Mouse (Mus musculus): ENCODE measurements at regions not wholly inside any gene's neighbourhood (a gene's known extent, or its start where the extent isn't known, plus 50 kb on each side); places are given as distances from the start of the nearest gene placed in this dataset.

DNA sequence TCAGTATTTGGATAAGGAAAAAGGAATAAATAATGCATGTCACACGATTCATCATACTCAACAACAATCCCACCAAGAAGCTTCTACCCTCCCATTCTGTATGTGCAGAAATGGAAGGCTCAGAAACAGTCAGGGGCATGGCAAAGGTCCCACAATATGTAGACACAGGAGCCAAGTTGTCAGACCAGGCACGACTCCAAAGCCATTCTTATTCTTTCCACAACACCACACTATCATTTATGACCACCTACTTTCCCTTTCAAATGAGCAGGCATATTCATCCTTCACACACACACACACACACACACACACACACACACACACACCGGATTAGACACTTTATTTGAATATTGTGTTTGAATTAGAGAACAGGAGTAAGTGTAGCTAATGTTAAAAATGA, 232.0 kb downstream of the Rab28 start:
- 75% methylated on average over 3 of the region's 3 CpGs for WGBS
- no peak overlapping the region for H3K9ac ChIP-seq
- 0 out of 2 replicates have a peak, but pooled peaks have one; percentile 21 for ATAC-seq (ENCODE audit: low FRiP score)

DNA sequence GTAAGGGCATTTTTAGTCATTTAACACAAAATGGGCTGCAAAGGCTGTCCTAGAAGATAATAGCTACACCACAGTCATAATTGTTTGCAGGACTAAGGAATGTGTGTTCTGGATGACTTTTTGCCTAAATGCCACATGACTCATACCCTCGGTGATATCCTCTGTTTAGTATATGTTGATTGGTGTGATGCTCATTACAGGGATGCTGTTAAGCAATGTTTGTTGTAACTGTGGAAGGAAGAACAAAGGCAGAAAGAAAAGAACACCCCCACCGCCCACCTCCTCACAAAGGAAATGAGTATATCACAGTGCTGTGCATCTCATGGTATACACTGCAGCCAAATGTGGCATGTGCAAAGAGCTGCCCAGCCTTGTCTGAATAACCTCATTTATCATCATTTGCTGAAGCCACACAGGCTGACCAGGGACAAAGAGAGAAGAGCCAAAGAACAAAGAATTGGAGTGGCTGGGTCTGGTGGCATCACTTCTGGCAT, 262.4 kb downstream of the Rab28 start:
- no peak overlapping the region for H3K4me2 ChIP-seq
- H3K9ac ChIP-seq, result no peak overlapping the region
- H3K4me3 ChIP-seq, result no peak overlapping the region
- H3K4me1 ChIP-seq (replicated peaks), result no peaks in the 10 kb centered on the region
- H3K27ac ChIP-seq, result no peak overlapping the region
- no peaks in the 10 kb centered on the region for H3K36me3 ChIP-seq
- no peaks in the 10 kb centered on the region for H3K9me3 ChIP-seq
- no peaks in the 10 kb centered on the region for H3K27me3 ChIP-seq
- 68% methylated on average over 2 of the region's 2 CpGs for WGBS
- ATAC-seq (ENCODE audit: low FRiP score), result no peak

More for the DNA sequence above, 232.0 kb downstream of the Rab28 start:
- Histone ChIP-seq H3K4me1 (replicated peaks) (no peaks in the 10 kb centered on the region), H3K36me3 (no peaks in the 10 kb centered on the region), H3K27ac (no peak overlapping the region), H3K9me3 (no peaks in the 10 kb centered on the region), H3K4me2 (no peak overlapping the region), H3K27me3 (no peaks in the 10 kb centered on the region), H3K4me3 (no peak overlapping the region)

DNA sequence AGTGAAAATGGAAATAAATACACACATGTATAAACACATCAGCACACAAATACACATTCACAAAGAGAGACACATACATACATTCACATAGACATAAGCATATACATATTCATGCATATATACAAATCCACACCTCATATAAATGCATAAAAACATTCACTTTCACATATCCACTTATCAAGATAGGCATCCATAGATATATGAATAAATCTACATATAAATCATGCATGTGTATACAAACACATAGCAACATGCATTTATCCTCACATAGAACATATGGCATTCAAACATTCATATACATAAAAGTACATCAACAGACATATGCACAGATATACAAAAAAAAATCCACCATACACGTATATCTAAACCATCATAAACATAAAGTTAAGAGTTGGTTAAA, 266.9 kb downstream of the Rab28 start:
- H3K27me3 ChIP-seq, result no peaks in the 10 kb centered on the region
- H3K4me3 ChIP-seq, result no peak overlapping the region
- H3K36me3 ChIP-seq, result no peaks in the 10 kb centered on the region
- no peaks in the 10 kb centered on the region for H3K4me1 ChIP-seq (replicated peaks)
- H3K9ac ChIP-seq, result no peak overlapping the region
- H3K4me2 ChIP-seq, result no peak overlapping the region
- H3K9me3 ChIP-seq, result no peaks in the 10 kb centered on the region
- ATAC-seq (ENCODE audit: low FRiP score), result no peak
- H3K27ac ChIP-seq, result no peak overlapping the region
- 92% methylated on average over 1 of the region's 1 CpGs for WGBS

- H3K36me3 ChIP-seq, result no peaks in the 10 kb centered on the region
- no peak for ATAC-seq (ENCODE audit: low FRiP score)
- 76% methylated on average over 6 of the region's 6 CpGs for WGBS
- H3K9me3 ChIP-seq, result no peaks in the 10 kb centered on the region
- no peak overlapping the region for H3K27ac ChIP-seq
- no peak overlapping the region for H3K9ac ChIP-seq
- H3K27me3 ChIP-seq, result no peaks in the 10 kb centered on the region
- H3K4me3 ChIP-seq, result no peak overlapping the region
- H3K4me2 ChIP-seq, result no peak overlapping the region
- no peaks in the 10 kb centered on the region for H3K4me1 ChIP-seq (replicated peaks)
Measured at GRCm38 (mm10) chr5:41419121-41419874, 288.7 kb downstream of the Rab28 start.

DNA sequence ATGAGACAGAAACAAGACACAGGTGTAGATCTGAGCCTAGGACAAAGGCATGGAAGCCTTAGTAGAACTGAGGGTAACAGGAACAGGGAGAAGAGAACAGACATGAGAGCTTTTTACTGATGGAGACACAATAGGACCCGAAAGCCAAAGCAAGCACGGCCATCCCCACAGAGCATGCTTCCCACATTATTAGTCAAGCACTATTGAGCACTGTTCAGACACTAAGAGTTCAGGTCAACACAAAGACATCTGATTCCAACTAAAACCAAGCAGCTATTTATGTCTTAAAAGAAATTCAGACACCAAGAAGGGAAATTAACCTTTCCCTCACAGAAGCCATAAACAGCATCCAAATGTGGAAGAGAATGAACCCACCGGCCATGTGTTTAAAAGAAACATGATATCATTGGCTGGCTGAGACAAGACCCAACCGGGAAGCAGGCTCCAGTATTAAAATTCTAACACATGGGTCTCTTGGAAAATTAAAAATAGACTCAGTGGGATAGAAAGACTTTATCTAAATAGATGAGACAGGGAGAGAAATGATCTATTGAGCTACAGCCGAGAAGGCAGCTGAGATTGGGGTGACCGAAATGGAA, 298.8 kb downstream of the Rab28 start:
- Histone ChIP-seq H3K27me3 (no peaks in the 10 kb centered on the region), H3K4me2 (no peak overlapping the region), H3K4me3 (no peak overlapping the region), H3K27ac (no peak overlapping the region), H3K9me3 (no peaks in the 10 kb centered on the region), H3K36me3 (no peaks in the 10 kb centered on the region), H3K9ac (no peak overlapping the region), H3K4me1 (replicated peaks) (no peaks in the 10 kb centered on the region)
- 74% methylated on average over 6 of the region's 6 CpGs for WGBS
- ATAC-seq (ENCODE audit: low FRiP score), result no peak

GRCm38 (mm10) chr5:41392802-41393234, 315.1 kb downstream of the Rab28 start:
- H3K27ac ChIP-seq, result no peak overlapping the region
- 78% methylated on average over 14 of the region's 14 CpGs for WGBS
- no peaks in the 10 kb centered on the region for H3K27me3 ChIP-seq
- H3K9me3 ChIP-seq, result no peaks in the 10 kb centered on the region
- no peak overlapping the region for H3K4me3 ChIP-seq
- H3K4me2 ChIP-seq, result no peak overlapping the region
- no peak overlapping the region for H3K9ac ChIP-seq
- peak; percentile 61; the same call in 1 of the 2 replicates for ATAC-seq (ENCODE audit: low FRiP score)
- H3K36me3 ChIP-seq, result no peaks in the 10 kb centered on the region
- H3K4me1 ChIP-seq (replicated peaks), result peaks cover 5% of the 10 kb centered on the region; the same call in 1 of the 2 replicates

DNA sequence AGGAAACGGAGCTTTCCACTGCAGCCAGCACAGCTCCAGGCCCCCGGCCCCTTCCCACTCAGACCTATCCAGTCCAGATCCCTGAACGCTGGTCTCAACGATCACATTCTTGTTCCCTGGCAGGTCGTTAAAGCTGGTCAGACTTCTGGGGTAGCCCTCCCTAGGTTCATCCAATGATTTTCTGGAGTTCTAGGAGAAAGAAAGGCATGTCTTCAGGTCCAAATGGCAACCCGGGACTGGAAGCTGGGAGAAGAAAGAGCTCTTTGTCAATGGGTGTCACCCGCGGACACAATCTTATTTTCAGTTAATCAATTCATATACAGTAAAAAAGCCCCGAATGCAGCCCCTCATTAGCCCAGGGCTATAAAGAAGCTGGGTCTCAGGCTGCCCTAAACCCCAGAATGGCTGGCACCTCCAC, 315.8 kb downstream of the Rab28 start:
- no peaks in the 10 kb centered on the region for H3K27me3 ChIP-seq
- no peaks in the 10 kb centered on the region for H3K9me3 ChIP-seq
- H3K4me2 ChIP-seq, result no peak overlapping the region
- 0 out of 2 replicates have a peak, but pooled peaks have one; percentile 28 for ATAC-seq (ENCODE audit: low FRiP score)
- peaks cover 5% of the 10 kb centered on the region; the same call in 1 of the 2 replicates for H3K4me1 ChIP-seq (replicated peaks)
- no peak overlapping the region for H3K4me3 ChIP-seq
- H3K27ac ChIP-seq, result no peak overlapping the region
- no peak overlapping the region for H3K9ac ChIP-seq
- 59% methylated on average over 9 of the region's 9 CpGs for WGBS
- no peaks in the 10 kb centered on the region for H3K36me3 ChIP-seq

GRCm38 (mm10) chr5:41373409-41373808, 334.5 kb downstream of the Rab28 start:
- no peaks in the 10 kb centered on the region for H3K9me3 ChIP-seq
- ATAC-seq (ENCODE audit: low FRiP score), result no peak
- no peak overlapping the region for H3K4me2 ChIP-seq
- H3K27ac ChIP-seq, result no peak overlapping the region
- no peaks in the 10 kb centered on the region for H3K4me1 ChIP-seq (replicated peaks)
- H3K27me3 ChIP-seq, result no peaks in the 10 kb centered on the region
- WGBS, result 85% methylated on average over 3 of the region's 3 CpGs
- no peak overlapping the region for H3K9ac ChIP-seq
- H3K4me3 ChIP-seq, result no peak overlapping the region
- H3K36me3 ChIP-seq, result no peaks in the 10 kb centered on the region

GRCm38 (mm10) chr5:41371461-41371860, 336.5 kb downstream of the Rab28 start:
- no peak overlapping the region for H3K9ac ChIP-seq
- H3K27me3 ChIP-seq, result no peaks in the 10 kb centered on the region
- ATAC-seq (ENCODE audit: low FRiP score), result no peak
- no peaks in the 10 kb centered on the region for H3K4me1 ChIP-seq (replicated peaks)
- 87% methylated on average over 4 of the region's 4 CpGs for WGBS
- H3K4me3 ChIP-seq, result no peak overlapping the region
- H3K9me3 ChIP-seq, result no peaks in the 10 kb centered on the region
- no peak overlapping the region for H3K27ac ChIP-seq
- no peaks in the 10 kb centered on the region for H3K36me3 ChIP-seq
- H3K4me2 ChIP-seq, result no peak overlapping the region

DNA sequence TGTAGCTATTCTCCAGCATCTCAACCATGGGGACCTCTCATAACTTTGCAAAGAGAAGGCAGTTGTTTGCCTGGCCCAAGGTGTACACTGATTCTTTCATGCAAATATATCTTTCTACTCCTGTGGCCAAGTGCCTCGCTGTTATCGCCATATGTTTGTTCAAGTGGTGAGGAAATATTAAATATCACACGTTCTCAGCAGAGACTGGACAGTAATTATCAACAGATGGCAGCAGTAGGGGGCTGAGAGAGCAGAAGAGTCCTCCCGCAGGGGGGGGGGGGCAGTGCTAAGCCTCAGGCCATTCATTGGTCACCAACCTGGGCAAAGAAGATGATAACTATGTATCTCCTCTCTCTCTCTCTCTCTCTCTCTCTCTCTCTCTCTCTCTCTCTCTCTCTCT, 337.6 kb downstream of the Rab28 start:
- no peak overlapping the region for H3K4me2 ChIP-seq
- no peaks in the 10 kb centered on the region for H3K4me1 ChIP-seq (replicated peaks)
- H3K9me3 ChIP-seq, result no peaks in the 10 kb centered on the region
- H3K36me3 ChIP-seq, result no peaks in the 10 kb centered on the region
- H3K27ac ChIP-seq, result no peak overlapping the region
- ATAC-seq (ENCODE audit: low FRiP score), result no peak
- H3K4me3 ChIP-seq, result no peak overlapping the region
- WGBS, result 73% methylated on average over 4 of the region's 4 CpGs
- no peaks in the 10 kb centered on the region for H3K27me3 ChIP-seq
- no peak overlapping the region for H3K9ac ChIP-seq

GRCm38 (mm10) chr5:41369907-41370306, 338.1 kb downstream of the Rab28 start:
- no peaks in the 10 kb centered on the region for H3K36me3 ChIP-seq
- no peak overlapping the region for H3K4me3 ChIP-seq
- 63% methylated on average over 3 of the region's 3 CpGs for WGBS
- no peak for ATAC-seq (ENCODE audit: low FRiP score)
- H3K9me3 ChIP-seq, result no peaks in the 10 kb centered on the region
- no peak overlapping the region for H3K9ac ChIP-seq
- no peaks in the 10 kb centered on the region for H3K4me1 ChIP-seq (replicated peaks)
- H3K27me3 ChIP-seq, result no peaks in the 10 kb centered on the region
- no peak overlapping the region for H3K27ac ChIP-seq
- H3K4me2 ChIP-seq, result no peak overlapping the region

DNA sequence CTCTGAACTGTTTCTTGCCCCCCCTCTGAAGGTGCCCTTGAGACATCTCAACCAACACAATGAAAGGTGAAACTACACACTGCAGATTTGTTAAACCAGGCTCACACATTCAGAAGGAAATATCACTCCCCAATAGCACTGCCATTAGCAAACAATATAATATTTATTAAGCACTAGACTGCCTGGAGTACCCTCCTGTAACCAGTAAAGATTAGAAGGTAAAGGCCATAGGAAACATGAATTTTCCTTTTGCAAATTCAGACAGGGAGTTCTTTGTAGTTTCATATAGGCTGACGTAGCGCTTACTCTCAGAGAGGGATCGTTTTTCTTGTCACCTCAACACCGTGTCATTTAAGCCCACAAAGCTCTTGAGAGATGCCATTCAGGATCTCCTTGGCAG, 342.1 kb downstream of the Rab28 start:
- WGBS, result 76% methylated on average over 4 of the region's 4 CpGs
- ATAC-seq (ENCODE audit: low FRiP score), result no peak
- no peak overlapping the region for H3K4me2 ChIP-seq

GRCm38 (mm10) chr5:41348410-41348821, 359.5 kb downstream of the Rab28 start:
- Histone ChIP-seq H3K36me3 (no peaks in the 10 kb centered on the region), H3K4me1 (replicated peaks) (no peaks in the 10 kb centered on the region), H3K9ac (no peak overlapping the region), H3K27me3 (no peaks in the 10 kb centered on the region), H3K27ac (no peak overlapping the region), H3K4me2 (no peak overlapping the region), H3K4me3 (no peak overlapping the region), H3K9me3 (no peaks in the 10 kb centered on the region)
- no peak for ATAC-seq (ENCODE audit: low FRiP score)
- 79% methylated on average over 2 of the region's 2 CpGs for WGBS

More for the DNA sequence above, 342.1 kb downstream of the Rab28 start:
- Histone ChIP-seq H3K27me3 (no peaks in the 10 kb centered on the region), H3K36me3 (no peaks in the 10 kb centered on the region), H3K27ac (no peak overlapping the region), H3K9me3 (no peaks in the 10 kb centered on the region), H3K4me3 (no peak overlapping the region), H3K9ac (no peak overlapping the region), H3K4me1 (replicated peaks) (no peaks in the 10 kb centered on the region)

All from hindbrain, embryonic 13.5 days (tissue).